Mouse (Mus musculus) spleen, adult 2 months (tissue): ENCODE results near the gene Esrra.

Source experiments
- CTCF ChIP-seq: fragments of 200-500 bp; IDR thresholded peaks from 2 replicates; pipeline ENCODE4 v1.5.1; 2011; ENCODE audit warnings: mild to moderate bottlenecking, inconsistent platforms; ENCODE audit not compliant: insufficient read depth, insufficient read length, insufficient replicate concordance; ENCODE audit errors: extremely low read depth
- POLR2A ChIP-seq: fragments of 200-500 bp; IDR thresholded peaks from 2 replicates; pipeline ENCODE4 v1.6.1; 2011; ENCODE audit warnings: low read depth, low read length, inconsistent platforms

DNA sequence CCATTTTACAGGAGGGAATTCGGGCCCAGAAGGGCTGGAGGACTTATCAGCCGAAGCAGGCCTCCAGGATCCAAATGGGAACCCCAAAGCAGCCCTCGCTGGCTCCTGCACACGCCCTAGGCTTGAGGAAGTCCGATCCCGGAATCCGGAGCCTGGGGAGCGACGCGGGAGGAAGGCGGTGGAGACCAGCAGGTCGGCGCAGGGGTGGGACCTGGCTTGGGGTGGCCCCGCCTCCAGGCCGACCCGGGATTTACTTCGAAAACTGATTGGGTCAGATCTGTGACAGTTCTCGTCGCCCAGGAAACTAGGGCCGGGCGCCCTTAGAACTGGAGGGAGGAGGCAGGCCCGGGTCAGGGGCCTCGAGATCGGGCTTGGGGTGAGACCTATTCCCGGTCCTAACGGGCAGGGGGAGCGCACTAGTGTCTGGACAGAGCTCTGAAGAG lies 20.7 kb upstream of the Esrra start, which contains the start of gene Gpr137:
- TF ChIP-seq POLR2A (peak; percentile 47; the same call in 1 of the 2 replicates), CTCF (no peak)
